Mouse (Mus musculus) ES-Bruce4 (cell line): ENCODE measurements around the gene Clock. TPM values are rescaled to one million over a fixed set of nuclear protein-coding genes. Genes with fewer than 3 reads are reported as not detected.

ENCODE experiments used
- H3K27ac ChIP-seq: 2 replicates; pipeline ENCODE4 v1.5.1; 2012; ENCODE audit warnings: low read length, inconsistent platforms; ENCODE audit not compliant: insufficient read depth
- H3K27me3 ChIP-seq: 2 replicates; pipeline ENCODE4 v1.6.1; 2012; ENCODE audit warnings: mild to moderate bottlenecking, low read length, inconsistent platforms; ENCODE audit not compliant: control insufficient read depth, poor library complexity, insufficient read depth, severe bottlenecking
- H3K36me3 ChIP-seq: 2 replicates; pipeline ENCODE4 v1.6.1; 2012; ENCODE audit warnings: inconsistent platforms, mild to moderate bottlenecking, low read length, moderate library complexity; ENCODE audit not compliant: control insufficient read depth, poor library complexity, insufficient read depth, severe bottlenecking
- H3K4me1 ChIP-seq: one replicate; pipeline ENCODE4 v1.8.1; 2011; ENCODE audit warnings: low read length; ENCODE audit not compliant: control insufficient read depth, insufficient read depth
- H3K4me3 ChIP-seq: 2 replicates; pipeline ENCODE4 v1.5.1; 2011; ENCODE audit warnings: low read depth, mild to moderate bottlenecking, low read length
- H3K9ac ChIP-seq: 2 replicates; pipeline ENCODE4 v1.6.1; 2012; ENCODE audit warnings: low read depth, mild to moderate bottlenecking, inconsistent platforms; ENCODE audit not compliant: poor library complexity, severe bottlenecking
- H3K9me3 ChIP-seq: replicated peaks from 2 replicates; pipeline ENCODE4 v1.6.1; 2012; ENCODE audit warnings: mild to moderate bottlenecking, low read length, inconsistent platforms; ENCODE audit not compliant: control insufficient read depth, poor library complexity, insufficient read depth, severe bottlenecking
- CTCF ChIP-seq: IDR thresholded peaks from one replicate; pipeline ENCODE4 v1.8.1; 2011; ENCODE audit warnings: low read depth, low read length
- EP300 ChIP-seq: IDR thresholded peaks from 2 replicates; pipeline ENCODE4 v1.6.1; 2011; ENCODE audit warnings: low read depth, low read length; ENCODE audit not compliant: insufficient read depth
- POLR2A ChIP-seq: IDR thresholded peaks from one replicate; pipeline ENCODE4 v1.8.1; 2011; ENCODE audit warnings: low read length; ENCODE audit not compliant: insufficient read depth
- polyA plus RNA-seq: library from polyadenylated mRNA; stranded (reverse); fragments of >200 nt; gene quantifications from 2 replicates; pipeline ENCODE4 v1.2.4, GENCODE M21; 2011; ENCODE audit warnings: low read depth; ENCODE audit not compliant: missing spikeins, insufficient read depth, insufficient read length

Clock gene
- polyA plus RNA-seq, 1 experiment, result 17.0 TPM

DNA sequence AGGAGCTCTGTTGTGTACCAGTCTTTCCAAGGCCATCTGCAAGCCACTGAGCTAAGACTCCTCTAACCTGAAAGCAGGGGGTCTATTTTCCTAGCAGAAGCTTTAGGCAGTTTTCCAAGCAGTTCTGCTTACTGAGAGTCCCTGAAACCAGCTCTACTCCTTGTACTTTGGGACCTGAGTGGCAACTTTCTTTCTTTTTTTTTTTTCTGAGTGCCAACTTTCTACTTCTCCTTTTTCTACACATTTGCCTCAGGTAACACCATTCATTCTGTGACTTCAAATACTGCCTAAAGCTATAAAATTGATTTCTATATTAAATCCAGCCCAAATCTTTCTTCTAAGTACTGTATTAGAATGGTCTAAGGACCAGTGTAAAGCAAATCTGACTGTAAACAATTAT is 58.1 kb downstream of the Clock start:
- H3K27me3 ChIP-seq, result no peaks in the 10 kb centered on the region
- H3K9me3 ChIP-seq, result no peaks in the 10 kb centered on the region
- no peaks in the 10 kb centered on the region for H3K36me3 ChIP-seq
- TF ChIP-seq POLR2A (no peak), CTCF (no peak), EP300 (no peak)
- H3K27ac ChIP-seq, result no peak overlapping the region
- no peaks in the 10 kb centered on the region for H3K4me1 ChIP-seq
- no peak overlapping the region for H3K4me3 ChIP-seq
- no peak overlapping the region for H3K9ac ChIP-seq

DNA sequence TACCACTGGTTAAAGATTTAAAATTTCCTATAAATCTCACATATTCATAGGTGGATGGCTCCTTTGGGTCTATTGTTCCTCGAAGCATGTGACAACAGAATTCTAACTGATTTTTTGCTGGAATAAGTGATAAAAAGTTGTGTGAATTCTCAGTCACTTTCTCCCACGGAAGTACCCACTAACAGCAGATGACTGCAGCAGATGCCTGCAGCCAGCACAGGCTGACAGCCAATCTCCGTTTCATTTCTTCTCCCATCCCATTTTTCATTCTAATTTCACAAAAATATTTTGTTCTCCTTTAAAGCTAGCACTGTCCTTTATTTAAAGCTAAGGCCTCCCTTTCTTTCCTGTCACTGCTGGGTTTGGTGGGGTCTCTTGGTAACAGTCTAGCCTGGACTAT is 59.2 kb downstream of the Clock start:
- no peaks in the 10 kb centered on the region for H3K9me3 ChIP-seq

DNA sequence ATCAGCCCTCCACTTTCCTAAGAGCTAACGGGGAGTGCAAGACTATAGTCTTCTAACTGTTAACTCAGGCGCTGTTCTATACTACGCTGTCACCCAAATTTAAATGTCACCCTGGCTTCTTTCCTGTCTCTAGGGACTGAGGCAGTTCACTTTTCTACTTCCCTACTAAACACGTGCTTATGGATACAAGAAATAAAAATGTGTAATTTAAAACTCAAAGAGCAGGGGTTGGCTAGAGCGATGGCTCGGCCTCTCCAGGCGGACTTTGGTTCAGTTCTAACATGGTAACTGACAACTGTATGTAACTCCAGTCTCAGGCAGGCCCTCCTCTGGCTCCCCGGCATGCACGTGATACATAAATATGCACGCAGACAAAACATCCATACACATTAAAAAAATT is 60.2 kb downstream of the Clock start:
- H3K9me3 ChIP-seq, result no peaks in the 10 kb centered on the region
- H3K27me3 ChIP-seq, result no peaks in the 10 kb centered on the region
- H3K36me3 ChIP-seq, result no peaks in the 10 kb centered on the region
- TF ChIP-seq EP300 (no peak), POLR2A (no peak), CTCF (no peak)
- no peak overlapping the region for H3K4me3 ChIP-seq
- no peak overlapping the region for H3K27ac ChIP-seq
- H3K9ac ChIP-seq, result no peak overlapping the region
- no peaks in the 10 kb centered on the region for H3K4me1 ChIP-seq

More for the DNA sequence above, 59.2 kb downstream of the Clock start:
- no peaks in the 10 kb centered on the region for H3K4me1 ChIP-seq
- H3K4me3 ChIP-seq, result no peak overlapping the region
- H3K9ac ChIP-seq, result no peak overlapping the region
- no peak for TF ChIP-seq CTCF
- TF ChIP-seq EP300, result no peak
- TF ChIP-seq POLR2A, result no peak
- no peak overlapping the region for H3K27ac ChIP-seq
- H3K27me3 ChIP-seq, result no peaks in the 10 kb centered on the region
- no peaks in the 10 kb centered on the region for H3K36me3 ChIP-seq

DNA sequence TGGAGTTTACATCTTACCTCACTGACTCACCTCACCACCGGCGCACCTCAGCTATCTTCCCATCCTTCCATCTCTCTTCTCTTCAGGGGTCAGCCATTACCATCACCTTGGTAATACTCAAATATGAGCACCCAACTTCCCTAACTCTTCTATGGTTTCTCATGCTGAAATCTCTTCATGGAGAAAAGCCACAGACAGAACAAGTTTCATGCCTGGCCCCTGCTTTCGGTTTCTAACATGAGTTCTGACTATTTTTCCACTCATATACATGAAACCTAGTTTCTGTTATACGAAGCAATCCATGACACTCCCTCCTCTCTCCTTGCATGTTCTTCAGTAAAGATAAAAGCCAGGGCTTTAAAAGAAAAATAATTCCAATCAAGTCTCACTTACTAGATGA is 60.7 kb downstream of the Clock start:
- H3K4me3 ChIP-seq, result no peak overlapping the region
- H3K27me3 ChIP-seq, result no peaks in the 10 kb centered on the region
- no peaks in the 10 kb centered on the region for H3K9me3 ChIP-seq
- TF ChIP-seq POLR2A (no peak), CTCF (no peak), EP300 (no peak)
- H3K4me1 ChIP-seq, result no peaks in the 10 kb centered on the region
- H3K9ac ChIP-seq, result no peak overlapping the region
- H3K36me3 ChIP-seq, result no peaks in the 10 kb centered on the region
- H3K27ac ChIP-seq, result no peak overlapping the region

DNA sequence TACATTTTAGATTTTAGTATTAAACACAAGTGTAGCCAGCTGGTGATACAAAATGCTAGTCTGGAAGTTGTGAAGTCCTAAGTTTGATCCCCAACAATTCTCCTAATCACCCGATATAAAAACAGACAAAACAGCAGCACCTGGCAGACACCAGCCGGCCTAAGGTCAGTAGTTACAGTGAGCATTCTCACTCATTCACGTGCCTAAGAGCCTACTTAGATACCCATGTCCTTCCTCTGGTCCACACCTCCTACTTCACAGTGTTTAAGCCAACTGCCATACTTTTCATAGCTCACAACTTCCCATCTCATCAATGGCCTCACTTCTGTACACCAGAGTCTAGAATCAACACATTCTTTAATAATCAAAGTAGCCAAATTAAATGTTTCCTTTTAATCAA is 61.3 kb downstream of the Clock start:
- Histone ChIP-seq H3K27me3 (no peaks in the 10 kb centered on the region), H3K9me3 (no peaks in the 10 kb centered on the region), H3K4me3 (no peak overlapping the region), H3K9ac (no peak overlapping the region), H3K36me3 (no peaks in the 10 kb centered on the region), H3K4me1 (no peaks in the 10 kb centered on the region), H3K27ac (no peak overlapping the region)
- no peak for TF ChIP-seq EP300
- no peak for TF ChIP-seq CTCF
- no peak for TF ChIP-seq POLR2A

DNA sequence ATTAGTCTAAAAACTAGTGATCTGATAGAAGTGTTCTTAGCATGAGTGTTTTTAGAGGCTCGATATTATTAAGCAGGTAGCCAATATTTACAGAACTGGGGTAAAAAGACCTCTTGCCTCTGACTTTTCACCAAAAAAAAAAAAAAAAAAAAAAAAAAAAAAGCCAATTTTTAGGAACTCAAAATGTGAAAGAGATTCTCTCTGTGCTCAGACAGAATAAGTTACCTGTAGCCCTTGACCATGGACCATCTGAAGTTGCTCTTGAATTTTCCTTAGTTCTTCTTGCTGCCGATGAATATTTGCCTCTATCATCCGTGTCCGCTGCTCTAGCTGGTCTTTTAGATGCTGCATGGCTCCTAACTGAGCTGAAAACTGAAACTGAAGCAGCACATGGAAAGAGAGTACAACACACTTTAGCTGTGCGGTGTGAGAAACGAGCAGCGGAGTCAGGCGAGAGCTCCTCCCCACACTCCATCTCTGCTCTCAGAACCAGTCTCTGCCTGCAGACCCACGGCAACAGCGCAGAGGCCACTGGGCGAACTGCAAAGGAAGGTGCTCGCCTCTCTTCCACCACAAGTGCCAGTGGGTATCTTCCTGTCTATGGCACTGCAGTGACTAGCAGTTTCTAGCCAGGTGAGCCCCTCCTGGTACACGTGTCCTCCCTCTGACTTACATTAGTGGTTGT is 73.3 kb downstream of the Clock start:
- H3K27me3 ChIP-seq, result no peaks in the 10 kb centered on the region
- TF ChIP-seq POLR2A (no peak), CTCF (no peak), EP300 (no peak)
- H3K36me3 ChIP-seq, result peaks cover 12% of the 10 kb centered on the region
- no peaks in the 10 kb centered on the region for H3K9me3 ChIP-seq
- H3K9ac ChIP-seq, result no peak overlapping the region
- no peak overlapping the region for H3K4me3 ChIP-seq
- H3K27ac ChIP-seq, result no peak overlapping the region
- no peaks in the 10 kb centered on the region for H3K4me1 ChIP-seq
